Mouse (Mus musculus) stomach, postnatal 0 days (tissue): ENCODE measurements around the gene Atoh8.

Experiments
- CTCF ChIP-seq: IDR thresholded peaks from 2 replicates; pipeline ENCODE4 v1.5.1; 2016; ENCODE audit warnings: antibody characterized with exemption, low read depth, mild to moderate bottlenecking, moderate library complexity
- EP300 ChIP-seq: optimal IDR thresholded peaks from 2 replicates; pipeline ENCODE3; 2016; ENCODE audit warnings: antibody characterized with exemption

- no peak for TF ChIP-seq CTCF
- TF ChIP-seq EP300, result no peak
Measured at GRCm38 (mm10) chr6:72249981-72250380, 14.6 kb upstream of the Atoh8 start.
